Mouse (Mus musculus): ENCODE measurements around the gene Gm45711.
"Not testable (repeated sequence)": the region's sequence is repeated elsewhere in the genome, so short reads cannot be mapped to it uniquely, and the experiment has no call there.

Gene Gm45711

GRCm38 (mm10) chr8:104309441-104310155 is at the start of gene Gm45711, which contains the start of gene Cmtm1:
Gm45711 (minus strand) TSS chr8:104310081.
Cmtm1 (minus strand) TSS chr8:104310145.
- DNase-seq (ENCODE audit: low read depth, low spot score): not testable (repeated sequence)

- DNase-seq (ENCODE audit: low read depth, low spot score): no peak
Measured at GRCm38 (mm10) chr8:104358637-104359036, 48.8 kb upstream of the Gm45711 start.

- no peak for DNase-seq (ENCODE audit: low read depth, low spot score)
Measured at GRCm38 (mm10) chr8:104354504-104354903, 44.6 kb upstream of the Gm45711 start.

- DNase-seq (ENCODE audit: low read depth, low spot score): no peak
Measured at GRCm38 (mm10) chr8:104353186-104353585, 43.3 kb upstream of the Gm45711 start.

- DNase-seq (ENCODE audit: low read depth, low spot score): no peak
Measured at GRCm38 (mm10) chr8:104350047-104350446, 40.2 kb upstream of the Gm45711 start.

- DNase-seq (ENCODE audit: low read depth, low spot score): no peak
Measured at GRCm38 (mm10) chr8:104348971-104349370, 39.1 kb upstream of the Gm45711 start.

- DNase-seq (ENCODE audit: low read depth, low spot score): no peak
Measured at GRCm38 (mm10) chr8:104346706-104347105, 36.8 kb upstream of the Gm45711 start.

- DNase-seq (ENCODE audit: low read depth, low spot score): no peak
Measured at GRCm38 (mm10) chr8:104344622-104345021, 34.7 kb upstream of the Gm45711 start.

GRCm38 (mm10) chr8:104343957-104344356 is 34.1 kb upstream of the Gm45711 start:
- peak; percentile 39 for DNase-seq (ENCODE audit: low read depth, low spot score)

GRCm38 (mm10) chr8:104342426-104342825 is 32.5 kb upstream of the Gm45711 start:
- no peak for DNase-seq (ENCODE audit: low read depth, low spot score)

GRCm38 (mm10) chr8:104341678-104342077 is 31.8 kb upstream of the Gm45711 start:
- no peak for DNase-seq (ENCODE audit: low read depth, low spot score)

- peak; percentile 39 for DNase-seq (ENCODE audit: low read depth, low spot score)
Measured at GRCm38 (mm10) chr8:104341106-104341561, 31.3 kb upstream of the Gm45711 start.

GRCm38 (mm10) chr8:104340233-104341105 is 30.6 kb upstream of the Gm45711 start:
- peak; percentile 22 for DNase-seq (ENCODE audit: low read depth, low spot score)

- no peak for DNase-seq (ENCODE audit: low read depth, low spot score)
Measured at GRCm38 (mm10) chr8:104339983-104340232, 30.0 kb upstream of the Gm45711 start.

GRCm38 (mm10) chr8:104339229-104339982 is 29.5 kb upstream of the Gm45711 start, which contains the start of gene Cmtm3:
Cmtm3 (plus strand) TSS chr8:104339410.
- DNase-seq (ENCODE audit: low read depth, low spot score): no peak

GRCm38 (mm10) chr8:104337890-104338289 is 28.0 kb upstream of the Gm45711 start:
- DNase-seq (ENCODE audit: low read depth, low spot score): no peak

GRCm38 (mm10) chr8:104336806-104337205 is 26.9 kb upstream of the Gm45711 start:
- DNase-seq (ENCODE audit: low read depth, low spot score): no peak

- DNase-seq (ENCODE audit: low read depth, low spot score): no peak
Measured at GRCm38 (mm10) chr8:104334196-104334595, 24.3 kb upstream of the Gm45711 start.

GRCm38 (mm10) chr8:104333786-104334185 is 23.9 kb upstream of the Gm45711 start:
- no peak for DNase-seq (ENCODE audit: low read depth, low spot score)

- DNase-seq (ENCODE audit: low read depth, low spot score): no peak
Measured at GRCm38 (mm10) chr8:104332665-104333631, 23.1 kb upstream of the Gm45711 start.

GRCm38 (mm10) chr8:104321930-104322329 is 12.0 kb upstream of the Gm45711 start, which contains the start of gene Cmtm2b:
Cmtm2b (plus strand) TSS chr8:104322230.
- DNase-seq (ENCODE audit: low read depth, low spot score): not testable (repeated sequence)
